Mouse (Mus musculus): ENCODE results near the gene Cd72.

Gene Cd72

GRCm38 (mm10) chr4:43402212-43402611, 52.2 kb downstream of the Cd72 start:
- DNase-seq (ENCODE audit: low spot score): no peak

GRCm38 (mm10) chr4:43401486-43401885, 52.9 kb downstream of the Cd72 start:
- DNase-seq (ENCODE audit: low spot score): no peak

- no peak for DNase-seq (ENCODE audit: low spot score)
These were observed 53.5 kb downstream of the Cd72 start for GRCm38 (mm10) chr4:43400976-43401375.

GRCm38 (mm10) chr4:43399391-43400131, 54.9 kb downstream of the Cd72 start:
- DNase-seq (ENCODE audit: low spot score): no peak

- DNase-seq (ENCODE audit: low spot score): no peak
These were observed 55.5 kb downstream of the Cd72 start for GRCm38 (mm10) chr4:43398829-43399331.

GRCm38 (mm10) chr4:43398014-43398413, 56.4 kb downstream of the Cd72 start:
- no peak for DNase-seq (ENCODE audit: low spot score)
